Mouse (Mus musculus): ENCODE results near the gene Gm17334. TPM values are rescaled to one million over a fixed set of nuclear protein-coding genes. Genes with fewer than 3 reads are reported as not detected.

Gene Gm17334
- polyA plus RNA-seq (2015; fragmentation: Nextera tagmentation; extraction: Ambion mirVana), result not detected in 2 replicates

- WGBS, result 90% methylated on average over 5 of the region's 5 CpGs
- no peak within 1 kb of the TSS for H3K4me3 ChIP-seq
- H3K27ac ChIP-seq, result no peak within 1 kb of the TSS
- no peak within 1 kb of the TSS for H3K9ac ChIP-seq
- no peaks in the 10 kb centered on the region for H3K36me3 ChIP-seq
- ATAC-seq (ENCODE audit: low FRiP score), result no peak
- H3K27me3 ChIP-seq, result peaks cover 35% of the 10 kb centered on the region
- H3K4me2 ChIP-seq, result no peak within 1 kb of the TSS
- no peaks in the 10 kb centered on the region for H3K9me3 ChIP-seq
- peaks cover 11% of the 10 kb centered on the region for H3K4me1 ChIP-seq (replicated peaks)
These were observed at the start of gene Gm17334 for GRCm38 (mm10) chr11:53773087-53773486. Gm17334 (minus strand) TSS chr11:53773187.

- H3K4me2 ChIP-seq, result no peak overlapping the region
- H3K4me1 ChIP-seq (replicated peaks), result no peaks in the 10 kb centered on the region
- no peak for ATAC-seq (ENCODE audit: low FRiP score)
- H3K9ac ChIP-seq, result no peak overlapping the region
- 93% methylated on average over 3 of the region's 3 CpGs for WGBS
- no peaks in the 10 kb centered on the region for H3K9me3 ChIP-seq
- no peaks in the 10 kb centered on the region for H3K36me3 ChIP-seq
- H3K4me3 ChIP-seq, result no peak overlapping the region
- H3K27ac ChIP-seq, result no peak overlapping the region
- H3K27me3 ChIP-seq, result no peaks in the 10 kb centered on the region
These were observed 49.0 kb upstream of the Gm17334 start for GRCm38 (mm10) chr11:53821945-53822338.

GRCm38 (mm10) chr11:53821230-53821944 lies 48.4 kb upstream of the Gm17334 start:
- 86% methylated on average over 11 of the region's 11 CpGs for WGBS
- Histone ChIP-seq H3K4me2 (no peak overlapping the region), H3K4me3 (no peak overlapping the region), H3K9me3 (no peaks in the 10 kb centered on the region), H3K27me3 (no peaks in the 10 kb centered on the region), H3K9ac (no peak overlapping the region), H3K4me1 (replicated peaks) (no peaks in the 10 kb centered on the region), H3K27ac (no peak overlapping the region), H3K36me3 (no peaks in the 10 kb centered on the region)
- no peak for ATAC-seq (ENCODE audit: low FRiP score)

GRCm38 (mm10) chr11:53820516-53821170 lies 47.7 kb upstream of the Gm17334 start:
- Histone ChIP-seq H3K27ac (no peak overlapping the region), H3K27me3 (no peaks in the 10 kb centered on the region), H3K4me2 (no peak overlapping the region), H3K4me1 (replicated peaks) (no peaks in the 10 kb centered on the region), H3K36me3 (no peaks in the 10 kb centered on the region), H3K9me3 (no peaks in the 10 kb centered on the region), H3K4me3 (no peak overlapping the region), H3K9ac (no peak overlapping the region)
- 91% methylated on average over 13 of the region's 13 CpGs for WGBS
- no peak for ATAC-seq (ENCODE audit: low FRiP score)

GRCm38 (mm10) chr11:53819511-53819910 lies 46.5 kb upstream of the Gm17334 start:
- no peak overlapping the region for H3K27ac ChIP-seq
- no peaks in the 10 kb centered on the region for H3K27me3 ChIP-seq
- H3K4me2 ChIP-seq, result no peak overlapping the region
- no peaks in the 10 kb centered on the region for H3K9me3 ChIP-seq
- WGBS, result 94% methylated on average over 6 of the region's 6 CpGs
- H3K4me3 ChIP-seq, result no peak overlapping the region
- H3K9ac ChIP-seq, result no peak overlapping the region
- no peaks in the 10 kb centered on the region for H3K36me3 ChIP-seq
- H3K4me1 ChIP-seq (replicated peaks), result no peaks in the 10 kb centered on the region
- ATAC-seq (ENCODE audit: low FRiP score), result no peak

GRCm38 (mm10) chr11:53818794-53819193 lies 45.8 kb upstream of the Gm17334 start:
- WGBS, result 70% methylated on average over 6 of the region's 6 CpGs
- Histone ChIP-seq H3K4me2 (no peak overlapping the region), H3K4me3 (no peak overlapping the region), H3K9ac (no peak overlapping the region), H3K9me3 (no peaks in the 10 kb centered on the region), H3K36me3 (no peaks in the 10 kb centered on the region), H3K27me3 (no peaks in the 10 kb centered on the region), H3K4me1 (replicated peaks) (no peaks in the 10 kb centered on the region), H3K27ac (no peak overlapping the region)
- no peak for ATAC-seq (ENCODE audit: low FRiP score)

GRCm38 (mm10) chr11:53816841-53817375 lies 43.9 kb upstream of the Gm17334 start:
- 86% methylated on average over 5 of the region's 5 CpGs for WGBS
- H3K27me3 ChIP-seq, result no peaks in the 10 kb centered on the region

GRCm38 (mm10) chr11:53814810-53815209 lies 41.8 kb upstream of the Gm17334 start:
- no peak overlapping the region for H3K4me2 ChIP-seq
- no peaks in the 10 kb centered on the region for H3K36me3 ChIP-seq
- no peak overlapping the region for H3K4me3 ChIP-seq
- no peak overlapping the region for H3K9ac ChIP-seq
- 69% methylated on average over 3 of the region's 3 CpGs for WGBS
- H3K27me3 ChIP-seq, result no peaks in the 10 kb centered on the region
- H3K9me3 ChIP-seq, result no peaks in the 10 kb centered on the region
- H3K27ac ChIP-seq, result no peak overlapping the region
- no peak for ATAC-seq (ENCODE audit: low FRiP score)
- no peaks in the 10 kb centered on the region for H3K4me1 ChIP-seq (replicated peaks)

More at GRCm38 (mm10) chr11:53816841-53817375, 43.9 kb upstream of the Gm17334 start:
- Histone ChIP-seq H3K9me3 (no peaks in the 10 kb centered on the region), H3K9ac (no peak overlapping the region), H3K4me1 (replicated peaks) (no peaks in the 10 kb centered on the region), H3K36me3 (no peaks in the 10 kb centered on the region), H3K4me2 (no peak overlapping the region), H3K4me3 (no peak overlapping the region), H3K27ac (no peak overlapping the region)
- no peak for ATAC-seq (ENCODE audit: low FRiP score)

GRCm38 (mm10) chr11:53813001-53813868 lies 40.2 kb upstream of the Gm17334 start:
- H3K36me3 ChIP-seq, result no peaks in the 10 kb centered on the region
- H3K4me3 ChIP-seq, result no peak overlapping the region
- H3K4me1 ChIP-seq (replicated peaks), result no peaks in the 10 kb centered on the region
- no peak overlapping the region for H3K4me2 ChIP-seq
- no peaks in the 10 kb centered on the region for H3K9me3 ChIP-seq
- no peak for ATAC-seq (ENCODE audit: low FRiP score)
- no peak overlapping the region for H3K9ac ChIP-seq
- H3K27me3 ChIP-seq, result no peaks in the 10 kb centered on the region
- no peak overlapping the region for H3K27ac ChIP-seq
- WGBS, result 86% methylated on average over 16 of the region's 16 CpGs

GRCm38 (mm10) chr11:53811312-53811711 lies 38.3 kb upstream of the Gm17334 start:
- no peaks in the 10 kb centered on the region for H3K9me3 ChIP-seq
- ATAC-seq (ENCODE audit: low FRiP score), result no peak
- no peak overlapping the region for H3K4me3 ChIP-seq
- no peak overlapping the region for H3K27ac ChIP-seq
- H3K4me1 ChIP-seq (replicated peaks), result no peaks in the 10 kb centered on the region
- WGBS, result 83% methylated on average over 3 of the region's 3 CpGs
- no peak overlapping the region for H3K4me2 ChIP-seq
- no peaks in the 10 kb centered on the region for H3K36me3 ChIP-seq
- H3K9ac ChIP-seq, result no peak overlapping the region
- H3K27me3 ChIP-seq, result no peaks in the 10 kb centered on the region

- Histone ChIP-seq H3K36me3 (no peaks in the 10 kb centered on the region), H3K4me2 (no peak overlapping the region), H3K27ac (no peak overlapping the region), H3K4me3 (no peak overlapping the region), H3K9ac (no peak overlapping the region), H3K9me3 (no peaks in the 10 kb centered on the region), H3K4me1 (replicated peaks) (no peaks in the 10 kb centered on the region), H3K27me3 (no peaks in the 10 kb centered on the region)
- ATAC-seq (ENCODE audit: low FRiP score), result no peak
- WGBS, result 72% methylated on average over 2 of the region's 2 CpGs
These were observed 37.8 kb upstream of the Gm17334 start for GRCm38 (mm10) chr11:53810749-53811148.

GRCm38 (mm10) chr11:53810156-53810555 lies 37.2 kb upstream of the Gm17334 start:
- H3K4me2 ChIP-seq, result no peak overlapping the region
- H3K27me3 ChIP-seq, result no peaks in the 10 kb centered on the region
- no peak for ATAC-seq (ENCODE audit: low FRiP score)
- no peak overlapping the region for H3K9ac ChIP-seq
- 71% methylated on average over 5 of the region's 5 CpGs for WGBS
- no peak overlapping the region for H3K4me3 ChIP-seq
- H3K9me3 ChIP-seq, result no peaks in the 10 kb centered on the region
- H3K36me3 ChIP-seq, result no peaks in the 10 kb centered on the region
- no peaks in the 10 kb centered on the region for H3K4me1 ChIP-seq (replicated peaks)
- no peak overlapping the region for H3K27ac ChIP-seq
